Mouse (Mus musculus) embryo, embryonic 11 days (tissue): Measurements from ENCODE around the gene Gm10642.

ENCODE experiments used
- DNase-seq: peaks from one replicate; pipeline ENCODE4 v3.0.0-alpha.2; 2015

Gene Gm10642

GRCm38 (mm10) chr9:70656130-70657007, at the start of gene Gm10642:
Gene Gm10642 (plus strand): TSS chr9:70656251.
- DNase-seq, result peak; percentile 46

DNA sequence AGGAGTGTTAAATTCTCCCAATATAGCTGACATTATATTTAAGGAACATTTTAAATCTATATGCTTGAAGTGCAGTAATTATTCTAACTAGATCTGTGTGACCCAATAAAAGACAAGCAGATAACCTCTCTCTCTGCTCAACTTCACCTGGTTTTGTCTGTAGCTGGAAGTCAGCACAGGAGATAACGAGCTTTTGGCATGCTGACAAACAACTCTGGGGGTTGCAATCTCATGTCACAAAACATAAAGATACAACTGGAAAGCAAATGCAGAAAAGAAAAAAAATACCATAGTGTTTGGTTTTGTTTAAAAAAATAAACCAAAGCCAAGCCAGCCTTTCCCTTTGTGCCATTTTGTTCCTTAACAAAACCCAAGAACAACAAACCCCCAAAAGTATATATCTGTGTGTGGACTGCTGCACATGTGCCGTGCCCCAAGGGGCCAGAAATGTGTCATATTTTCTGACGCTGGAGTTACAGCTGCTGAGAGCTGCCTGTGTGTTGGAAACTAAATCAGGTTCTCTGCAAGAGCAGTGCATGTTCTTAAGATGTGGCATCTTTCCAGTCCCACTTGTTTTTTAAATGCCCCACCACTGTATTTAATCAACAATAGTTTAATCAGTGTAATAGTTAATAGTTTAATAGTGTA, 44.9 kb upstream of the Gm10642 start:
- DNase-seq, result no peak

- no peak for DNase-seq
Measured at GRCm38 (mm10) chr9:70629711-70630110, 26.3 kb upstream of the Gm10642 start.

DNA sequence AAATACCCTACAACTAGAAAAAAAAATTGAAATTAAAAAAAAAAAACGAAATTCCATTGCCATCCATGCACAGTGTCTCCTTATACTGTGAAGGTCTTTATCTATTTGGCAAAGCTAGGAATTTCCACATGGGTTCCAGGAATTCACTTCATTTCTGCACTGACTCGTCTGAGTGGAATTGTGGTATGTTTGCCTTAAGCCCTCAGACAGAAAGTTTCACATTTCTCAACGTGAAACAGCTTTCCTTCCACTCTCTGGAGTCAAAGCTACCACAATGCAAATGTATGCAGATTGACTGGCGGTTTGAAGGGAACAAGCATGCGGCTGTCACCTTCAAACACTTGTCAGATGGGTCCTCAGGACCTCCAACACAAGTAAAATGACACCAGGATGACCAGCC, 24.4 kb upstream of the Gm10642 start:
- no peak for DNase-seq

DNA sequence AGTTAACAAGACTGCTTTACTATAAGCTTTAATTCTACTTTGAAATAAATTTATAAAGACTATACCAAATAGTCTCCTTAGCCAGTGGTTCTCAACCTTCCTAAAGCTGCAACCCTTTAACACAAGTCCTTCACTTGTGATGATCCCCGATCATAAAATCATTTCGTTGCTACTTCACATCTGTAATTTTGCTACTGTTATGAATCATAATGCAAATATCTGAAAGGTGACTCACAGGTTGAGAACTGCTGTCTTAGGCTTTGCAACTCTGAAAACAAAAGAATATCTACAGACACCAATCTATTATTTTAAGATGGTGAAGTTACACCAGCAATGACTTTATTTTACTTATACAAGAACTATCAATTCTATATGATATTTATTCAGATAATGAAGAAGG, 19.3 kb upstream of the Gm10642 start:
- DNase-seq, result no peak

- no peak for DNase-seq
Measured at GRCm38 (mm10) chr9:70650260-70650659, 5.8 kb upstream of the Gm10642 start.

GRCm38 (mm10) chr9:70650994-70651393, 5.1 kb upstream of the Gm10642 start:
- DNase-seq, result no peak

GRCm38 (mm10) chr9:70652221-70652620, 3.8 kb upstream of the Gm10642 start:
- no peak for DNase-seq

DNA sequence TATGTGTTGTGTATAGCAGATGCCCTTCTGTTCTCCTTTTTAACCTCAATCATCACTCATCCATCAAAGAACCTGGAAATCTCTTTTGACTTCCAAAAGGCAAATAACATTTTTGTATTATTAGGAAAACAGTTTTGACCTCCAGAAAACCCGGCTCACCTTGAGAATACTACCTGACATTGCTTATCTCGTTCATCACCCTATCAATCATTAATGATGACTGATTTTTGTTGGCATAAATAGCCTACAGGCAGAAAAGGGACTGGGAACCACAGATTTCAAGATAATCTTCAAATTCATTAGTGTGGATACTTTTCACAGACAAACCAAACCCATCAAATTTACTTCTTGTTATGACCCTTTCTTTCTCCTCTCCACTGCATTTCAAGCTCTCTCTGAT, 2.2 kb upstream of the Gm10642 start:
- DNase-seq, result no peak

DNA sequence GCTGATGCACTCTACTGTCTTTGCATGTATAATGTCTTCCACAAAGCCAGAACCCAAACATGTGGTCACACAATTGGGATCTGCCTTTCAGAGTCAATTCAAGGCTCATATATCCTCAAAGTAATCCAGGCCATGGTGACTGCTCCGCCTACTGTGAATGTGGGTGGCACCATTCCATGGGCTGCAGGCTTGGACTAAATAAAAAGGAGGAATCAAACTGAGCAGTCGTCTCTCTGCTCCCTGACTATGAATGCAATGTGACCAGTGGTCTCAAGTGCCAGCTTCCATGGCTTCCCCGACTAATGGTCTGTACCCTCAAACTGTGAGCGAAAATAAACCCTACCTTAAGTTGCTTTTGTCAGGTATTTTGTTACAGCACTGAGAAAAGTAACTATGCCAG, 1.6 kb upstream of the Gm10642 start:
- DNase-seq, result no peak

DNA sequence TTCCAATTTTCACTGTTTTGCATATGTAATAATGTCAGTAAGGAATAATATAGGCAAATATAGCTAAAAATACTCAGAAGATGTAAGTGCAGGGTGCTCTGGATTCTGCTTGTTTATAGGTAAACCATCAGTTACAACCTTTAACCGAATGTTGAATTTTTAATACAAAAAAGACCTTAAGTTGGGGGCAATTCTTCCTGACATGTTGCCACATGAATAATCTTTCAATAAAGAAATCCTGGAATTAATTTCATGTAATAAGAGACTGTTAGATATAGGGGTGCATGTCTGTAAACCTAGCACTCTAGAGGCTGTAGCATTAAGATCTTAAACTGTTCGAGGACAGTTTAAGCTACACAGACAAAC, 304 bp upstream of the Gm10642 start:
- no peak for DNase-seq

DNA sequence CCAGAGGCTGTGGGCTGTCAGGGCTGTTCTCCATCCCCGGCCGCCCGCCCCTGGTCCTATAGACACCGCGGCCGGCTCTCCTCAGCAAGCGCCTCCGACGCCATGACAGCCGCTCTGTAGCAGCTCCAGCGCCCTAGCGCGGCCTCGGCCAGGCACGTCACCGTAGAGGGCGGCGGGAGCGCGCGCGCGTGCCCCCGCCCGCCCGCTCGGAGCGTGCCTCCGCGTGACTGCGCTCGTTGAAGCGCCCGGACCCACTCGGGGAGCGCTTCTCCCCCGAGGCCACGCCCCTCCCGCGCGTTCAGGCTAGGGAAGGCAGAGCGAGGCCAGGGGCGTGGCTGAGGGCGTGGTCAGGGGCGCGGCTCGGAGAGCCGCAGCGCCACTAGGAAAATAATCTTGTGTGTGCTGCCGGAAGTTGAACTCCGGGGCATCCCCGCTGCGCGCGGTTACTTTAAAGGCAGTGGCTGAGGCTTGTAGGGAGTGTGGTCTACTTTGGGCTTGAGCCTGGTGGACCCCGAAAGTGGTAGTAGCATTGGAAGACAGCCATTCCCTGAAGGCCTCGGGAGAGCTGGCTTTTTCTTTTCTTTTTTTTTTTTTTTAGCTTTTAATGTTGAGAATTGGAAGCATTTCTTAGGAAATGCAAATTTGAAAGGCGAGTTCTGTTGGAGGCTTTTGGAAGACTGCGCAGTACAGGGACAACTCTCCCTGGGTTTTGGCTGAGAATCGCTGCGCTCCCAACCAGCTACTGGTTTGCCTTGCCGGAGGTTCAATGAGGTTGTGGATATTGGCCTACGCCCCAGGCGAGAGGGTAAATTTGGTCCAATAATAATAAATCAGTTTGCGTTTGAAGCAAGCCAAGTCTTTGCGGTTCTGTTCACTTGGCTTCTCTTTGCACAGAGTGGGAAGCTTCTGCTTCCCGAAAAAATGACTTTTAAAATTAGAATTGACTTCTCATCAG, 1.2 kb downstream of the Gm10642 start, which contains the start of gene Mindy2:
Gene Mindy2 (minus strand): TSS at position 162 of the 955 bp plus-strand sequence.
- peak; percentile 98 for DNase-seq

- DNase-seq, result no peak
Measured at GRCm38 (mm10) chr9:70658266-70658665, 2.2 kb downstream of the Gm10642 start.

DNA sequence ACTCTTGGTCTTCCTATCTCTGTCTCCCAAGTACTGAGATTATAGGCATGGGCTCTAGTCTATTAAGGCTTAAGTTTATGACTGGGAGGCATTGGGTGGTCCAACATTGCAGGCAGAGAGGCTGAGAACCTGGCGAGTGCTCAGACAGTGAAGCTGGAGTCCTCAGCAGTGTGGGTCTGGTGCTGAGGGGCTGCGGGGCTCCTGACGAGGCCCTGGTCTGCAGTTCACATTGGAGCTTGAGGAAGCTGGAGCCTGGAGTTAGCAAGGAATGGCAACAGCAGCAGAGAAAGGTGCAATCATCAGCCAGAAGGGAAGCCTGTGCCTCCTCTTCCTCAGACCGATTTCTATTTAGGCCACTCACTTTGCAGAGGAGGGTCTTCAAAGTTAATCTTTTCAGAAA, 8.8 kb downstream of the Gm10642 start:
- DNase-seq, result no peak

- no peak for DNase-seq
Measured at GRCm38 (mm10) chr9:70665372-70666145, 9.5 kb downstream of the Gm10642 start.

DNA sequence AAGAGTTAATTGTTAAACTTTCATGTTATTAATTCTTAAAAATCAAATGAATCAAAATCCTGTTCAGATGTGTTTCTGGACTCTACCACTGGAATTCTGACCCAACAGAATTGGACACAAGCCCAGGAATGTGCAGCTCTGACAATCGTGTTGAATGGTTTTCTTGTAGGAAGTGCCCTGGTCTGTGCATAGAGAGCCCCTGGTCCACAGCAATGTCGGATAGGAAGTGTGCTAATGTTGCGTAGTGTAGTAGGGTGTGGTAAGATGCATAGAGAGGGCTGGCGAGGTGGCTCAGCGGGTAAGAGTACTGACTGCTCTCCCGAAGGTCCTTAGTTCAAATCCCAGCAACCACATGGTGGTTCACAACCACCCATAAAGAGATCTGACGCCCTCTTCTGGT, 10.8 kb downstream of the Gm10642 start:
- no peak for DNase-seq

- no peak for DNase-seq
Measured at GRCm38 (mm10) chr9:70668048-70668447, 12.0 kb downstream of the Gm10642 start.

DNA sequence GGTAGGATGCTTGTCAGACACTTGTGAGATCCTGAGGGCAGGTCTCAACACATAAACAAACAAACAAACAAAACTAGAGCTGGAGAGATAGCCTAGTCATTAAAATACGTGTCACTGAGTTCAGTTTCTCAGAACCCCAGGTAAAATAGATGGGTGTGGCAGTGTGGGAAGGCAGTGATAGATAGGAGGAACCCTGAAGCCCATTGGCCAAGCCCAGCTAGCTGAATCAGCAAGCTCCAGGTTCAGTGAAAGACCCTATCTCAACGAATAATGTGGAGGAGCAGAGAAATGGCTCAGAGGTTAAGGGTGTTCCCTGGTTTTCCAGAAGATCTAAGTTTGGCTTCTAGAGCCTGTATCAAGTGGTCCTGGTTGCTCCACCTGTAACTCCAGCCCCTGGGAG, 13.1 kb downstream of the Gm10642 start:
- DNase-seq, result no peak

DNA sequence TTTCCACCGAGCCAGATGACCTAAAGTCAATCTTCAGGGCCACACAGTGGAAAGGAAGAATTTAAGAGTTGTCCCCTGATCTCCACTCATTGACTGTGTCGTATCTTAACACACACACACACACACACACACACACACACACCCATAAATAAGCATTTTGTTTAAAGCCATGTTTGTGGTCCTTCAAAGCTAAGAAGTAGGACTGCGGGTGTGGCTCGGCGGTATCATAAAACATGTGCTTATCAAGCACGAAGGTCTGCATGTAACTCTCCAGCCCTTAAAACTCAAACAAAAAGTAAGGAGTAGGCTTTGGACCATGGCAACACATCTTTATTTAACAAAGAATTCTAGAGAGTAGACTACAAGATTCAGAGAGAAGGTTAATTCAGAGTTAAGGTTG, 14.3 kb downstream of the Gm10642 start:
- no peak for DNase-seq

- DNase-seq, result no peak
Measured at GRCm38 (mm10) chr9:70671278-70671677, 15.2 kb downstream of the Gm10642 start.

GRCm38 (mm10) chr9:70671772-70672579, 15.9 kb downstream of the Gm10642 start:
- DNase-seq, result peak; percentile 28
